Mouse (Mus musculus) hindbrain, embryonic 10.5 days (tissue): Measurements from ENCODE around the gene Gm15448. TPM values are rescaled to one million over a fixed set of nuclear protein-coding genes. Genes with fewer than 3 reads are reported as not detected.
"Not testable (repeated sequence)": the region's sequence is repeated elsewhere in the genome, so short reads cannot be mapped to it uniquely, and the experiment has no call there.

Source experiments
- DNase-seq: peaks from one replicate; pipeline ENCODE4 v3.0.0-alpha.2; 2017; ENCODE audit warnings: low spot score
- H3K27ac ChIP-seq: fragments of 300-500 bp; sonication (generic); 2 replicates; pipeline ENCODE4 v1.5.1; 2016; ENCODE audit warnings: mild to moderate bottlenecking, moderate library complexity
- H3K27me3 ChIP-seq: fragments of 300-500 bp; sonication (generic); 2 replicates; pipeline ENCODE4 v1.6.1; 2016; ENCODE audit warnings: mild to moderate bottlenecking; ENCODE audit not compliant: poor library complexity, insufficient read depth, severe bottlenecking
- H3K36me3 ChIP-seq: fragments of 300-500 bp; sonication (generic); 2 replicates; pipeline ENCODE4 v1.6.1; 2016; ENCODE audit warnings: mild to moderate bottlenecking, moderate library complexity
- H3K4me1 ChIP-seq: fragments of 300-500 bp; sonication (generic); replicated peaks from 2 replicates; pipeline ENCODE4 v1.6.1; 2016; ENCODE audit warnings: mild to moderate bottlenecking
- H3K4me3 ChIP-seq: fragments of 300-500 bp; sonication (generic); 2 replicates; pipeline ENCODE4 v1.5.1; 2016; ENCODE audit warnings: mild to moderate bottlenecking, moderate library complexity
- H3K9me3 ChIP-seq: fragments of 300-500 bp; sonication (generic); 2 replicates; pipeline ENCODE4 v1.6.1; 2016; ENCODE audit warnings: mild to moderate bottlenecking, moderate library complexity
- WGBS: fragments of 180-500 bp; shearing (Covaris S2); methylation state at CpG from one replicate; pipeline ENCODE4 v1.1.7; 2016; 5-methylcytosine and 5-hydroxymethylcytosine counted together
- polyA plus RNA-seq: library from polyadenylated mRNA; unstranded; fragments of >200 nt; fragmentation: Nextera tagmentation; extraction: Ambion mirVana; gene quantifications from 2 replicates; pipeline ENCODE4 v1.2.1, GENCODE M21; 2016

Gene Gm15448
- polyA plus RNA-seq = not detected in 2 replicates

DNA sequence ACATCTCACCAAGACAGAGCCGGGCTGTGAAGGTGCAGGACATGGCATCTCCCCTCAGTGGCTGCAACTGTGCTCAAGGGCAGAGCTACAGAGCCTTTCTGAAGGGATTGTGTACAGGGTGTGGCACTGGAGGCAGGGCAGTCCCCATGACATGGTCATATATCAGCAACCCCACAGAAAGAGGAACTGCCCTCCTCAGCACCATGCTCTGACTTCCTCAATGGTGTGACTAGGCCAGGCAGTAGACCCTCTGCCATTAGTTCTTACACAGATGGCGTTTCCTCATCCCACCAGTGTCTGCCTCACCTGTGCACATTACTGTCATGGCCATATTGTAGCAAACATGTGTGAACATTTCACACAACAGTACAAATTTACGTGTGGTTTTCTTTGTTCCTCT is at the start of gene Gm15448:
Gm15448 (minus strand) TSS at position 89 of the 400 bp plus-strand sequence.
- not testable (repeated sequence) for H3K4me1 ChIP-seq, H3K27ac ChIP-seq, H3K9me3 ChIP-seq, DNase-seq, H3K4me3 ChIP-seq, H3K27me3 ChIP-seq, H3K36me3 ChIP-seq
- WGBS = 48% methylated on average over 1 of the region's 3 CpGs

DNA sequence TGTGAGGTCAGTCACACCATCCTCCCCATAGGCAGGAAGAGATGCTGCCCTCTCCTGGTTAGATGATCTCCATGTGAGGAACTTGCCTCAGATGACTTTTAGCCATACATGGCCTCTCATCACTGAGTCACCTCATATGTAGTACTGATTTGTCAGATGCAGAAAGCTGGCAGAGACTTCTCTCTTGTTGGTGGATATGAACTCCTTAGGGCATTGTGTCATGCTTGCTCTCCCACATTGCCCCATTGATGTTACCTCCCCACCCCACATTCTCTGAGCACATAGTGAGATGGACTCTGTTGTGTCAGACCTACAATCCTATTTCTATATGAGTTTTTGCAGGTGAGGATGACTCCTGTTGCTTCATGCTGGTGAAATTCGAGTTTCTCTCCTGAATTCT is 49.5 kb upstream of the Gm15448 start:
- H3K9me3 ChIP-seq, H3K27ac ChIP-seq, H3K4me3 ChIP-seq, DNase-seq, H3K36me3 ChIP-seq, H3K27me3 ChIP-seq, H3K4me1 ChIP-seq: not testable (repeated sequence)
- no CpG with 5 or more reads among the region's 1 CpGs for WGBS

DNA sequence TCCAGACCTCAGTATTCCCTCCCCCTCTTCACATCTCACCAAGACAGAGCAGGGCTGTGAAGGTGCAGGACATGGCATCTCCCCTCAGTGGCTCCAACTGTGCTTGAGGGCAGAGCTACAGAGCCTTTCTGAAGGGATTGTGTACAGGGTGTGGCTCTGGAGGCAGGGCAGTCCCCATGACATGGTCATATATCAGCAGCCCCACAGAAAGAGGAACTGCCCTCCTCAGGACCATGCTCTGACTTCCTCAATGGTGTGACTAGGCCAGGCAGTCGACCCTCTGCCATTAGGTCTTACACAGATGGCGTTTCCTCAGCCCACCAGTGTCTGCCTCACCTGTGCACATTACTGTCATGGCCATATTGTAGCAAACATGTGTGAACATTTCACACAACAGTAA is 19.5 kb upstream of the Gm15448 start, which contains the start of gene Pira2:
Pira2 (minus strand) TSS at position 101 of the 400 bp plus-strand sequence.
- not testable (repeated sequence) for DNase-seq, H3K27ac ChIP-seq, H3K27me3 ChIP-seq, H3K36me3 ChIP-seq, H3K4me3 ChIP-seq, H3K9me3 ChIP-seq, H3K4me1 ChIP-seq
- no CpG with 5 or more reads among the region's 2 CpGs for WGBS

DNA sequence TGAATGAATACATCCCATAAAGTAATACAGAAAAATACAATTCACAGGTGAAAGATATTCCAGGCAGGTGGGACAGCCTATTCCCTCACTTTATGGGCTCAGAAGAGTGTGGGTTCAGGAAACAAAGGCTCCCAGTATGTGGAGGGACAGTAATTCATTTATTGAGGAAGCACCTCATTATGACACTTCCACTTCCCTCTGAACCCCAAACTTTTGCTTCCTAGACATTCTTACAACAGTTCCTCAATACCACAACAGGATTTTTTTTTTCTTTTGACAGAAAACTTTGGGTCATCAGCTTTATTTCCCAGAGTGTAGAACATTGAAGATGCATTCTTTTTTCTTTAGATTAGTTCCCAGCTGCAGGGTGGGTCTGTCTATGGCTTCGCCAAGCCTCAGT is 12.4 kb upstream of the Gm15448 start:
- DNase-seq, H3K4me1 ChIP-seq, H3K36me3 ChIP-seq, H3K4me3 ChIP-seq, H3K27me3 ChIP-seq, H3K9me3 ChIP-seq, H3K27ac ChIP-seq: not testable (repeated sequence)
- no CpG with 5 or more reads among the region's 1 CpGs for WGBS

DNA sequence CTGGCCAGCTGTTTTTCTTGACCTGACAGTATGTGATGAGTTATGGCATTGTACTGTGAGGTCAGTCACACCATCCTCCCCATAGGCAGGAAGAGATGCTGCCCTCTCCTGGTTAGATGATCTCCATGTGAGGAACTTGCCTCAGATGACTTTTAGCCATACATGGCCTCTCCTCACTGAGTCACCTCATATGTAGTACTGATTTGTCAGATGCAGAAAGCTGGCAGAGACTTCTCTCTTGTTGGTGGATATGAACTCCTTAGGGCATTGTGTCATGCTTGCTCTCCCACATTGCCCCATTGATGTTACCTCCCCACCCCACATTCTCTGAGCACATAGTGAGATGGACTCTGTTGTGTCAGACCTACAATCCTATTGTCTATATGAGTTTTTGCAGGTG is 5.1 kb upstream of the Gm15448 start:
- H3K4me1 ChIP-seq, H3K36me3 ChIP-seq, H3K27me3 ChIP-seq, H3K9me3 ChIP-seq, H3K4me3 ChIP-seq, H3K27ac ChIP-seq, DNase-seq: not testable (repeated sequence)

DNA sequence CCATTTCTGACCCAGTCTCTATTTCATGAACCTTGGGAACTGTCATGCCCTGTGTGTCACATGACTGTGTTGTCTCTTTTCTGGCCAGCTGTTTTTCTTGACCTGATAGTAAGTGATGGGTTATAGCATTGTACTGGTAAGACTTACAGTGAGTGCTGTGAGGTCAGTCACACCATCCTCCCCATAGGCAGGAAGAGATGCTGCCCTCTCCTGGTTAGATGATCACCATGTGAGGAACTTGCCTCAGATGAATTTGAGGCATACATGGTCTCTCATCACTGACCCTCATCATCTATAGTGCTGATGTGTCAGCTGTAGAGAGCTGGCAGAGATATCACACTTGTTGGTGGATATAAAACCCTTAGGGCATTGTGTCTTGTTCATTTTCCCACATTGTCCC is 13.6 kb downstream of the Gm15448 start:
- DNase-seq, H3K9me3 ChIP-seq, H3K4me3 ChIP-seq, H3K36me3 ChIP-seq, H3K4me1 ChIP-seq, H3K27me3 ChIP-seq, H3K27ac ChIP-seq: not testable (repeated sequence)

DNA sequence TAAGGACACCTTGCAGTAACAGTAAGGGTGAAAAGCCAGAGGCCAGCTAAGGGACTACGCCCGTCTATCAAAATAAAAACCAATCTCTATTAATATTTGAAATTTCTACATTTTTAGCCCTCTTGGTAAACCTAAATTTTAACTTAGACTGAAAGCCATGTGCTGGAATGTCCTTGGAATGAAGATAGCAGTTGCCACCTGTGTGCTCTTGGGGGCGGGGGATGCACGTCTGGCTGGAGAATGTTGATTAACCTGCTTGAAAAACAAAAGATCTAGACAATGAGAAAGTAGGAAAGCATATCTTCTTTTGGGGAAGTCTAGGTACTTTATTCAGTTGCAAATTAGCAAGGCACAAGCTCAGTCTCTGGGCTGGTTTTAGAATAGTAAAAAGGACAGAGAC is 22.6 kb downstream of the Gm15448 start:
- DNase-seq, H3K36me3 ChIP-seq, H3K4me3 ChIP-seq, H3K9me3 ChIP-seq, H3K4me1 ChIP-seq, H3K27ac ChIP-seq, H3K27me3 ChIP-seq: not testable (repeated sequence)
- 88% methylated on average over 4 of the region's 4 CpGs for WGBS

DNA sequence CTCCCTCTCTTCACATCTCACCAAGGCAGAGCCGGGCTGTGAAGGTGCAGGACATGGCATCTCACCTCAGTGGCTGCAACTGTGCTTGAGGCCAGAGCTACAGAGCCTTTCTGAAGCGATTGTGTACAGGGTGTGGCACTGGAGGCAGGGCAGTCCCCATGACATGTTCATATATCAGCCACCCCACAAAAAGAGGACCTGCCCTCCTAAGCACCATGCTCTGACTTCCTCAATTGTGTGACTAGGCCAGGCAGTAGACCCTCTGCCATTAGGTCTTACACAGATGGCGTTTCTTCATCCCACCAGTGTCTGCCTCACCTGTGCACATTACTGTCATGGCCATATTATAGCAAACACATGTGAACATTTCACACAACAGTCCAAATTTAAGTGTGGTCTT is 25.5 kb downstream of the Gm15448 start:
- H3K9me3 ChIP-seq, H3K4me1 ChIP-seq, H3K36me3 ChIP-seq, H3K4me3 ChIP-seq, DNase-seq, H3K27ac ChIP-seq, H3K27me3 ChIP-seq: not testable (repeated sequence)
- WGBS = 84% methylated on average over 3 of the region's 3 CpGs

DNA sequence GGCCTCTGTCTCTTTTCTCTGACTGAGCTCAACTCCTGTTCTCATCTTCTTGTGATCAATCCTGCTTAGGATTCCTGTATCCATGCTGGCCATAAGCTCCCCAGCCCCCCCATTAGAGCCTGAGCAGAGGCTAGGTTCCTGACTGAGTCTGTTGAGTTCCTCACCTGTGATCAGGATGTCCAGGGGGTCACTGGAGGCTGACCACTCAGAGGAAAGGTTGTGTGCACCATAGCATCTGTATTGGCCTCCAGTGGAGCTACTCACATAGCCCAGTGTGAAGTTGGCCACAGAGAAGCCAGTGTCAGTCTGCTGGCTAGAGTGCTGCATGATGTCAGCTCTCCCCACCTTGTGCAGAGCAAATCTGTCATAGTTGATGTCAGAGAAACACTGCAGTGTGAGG is 29.2 kb downstream of the Gm15448 start:
- not testable (repeated sequence) for H3K4me1 ChIP-seq, H3K9me3 ChIP-seq, DNase-seq, H3K27ac ChIP-seq, H3K36me3 ChIP-seq, H3K27me3 ChIP-seq, H3K4me3 ChIP-seq

Other genes starting within 250 kb of the Gm15448 start
- 0.15 and 0.29 TPM in 2 replicates for gene Oscar, start 209.5 kb downstream of the Gm15448 start, polyA plus RNA-seq
- 423 and 441 TPM in 2 replicates for gene Ndufa3, start 208.3 kb downstream of the Gm15448 start, polyA plus RNA-seq
- gene Tfpt, start 195.8 kb downstream of the Gm15448 start, polyA plus RNA-seq = 31.7 and 41.3 TPM in 2 replicates
- gene Prpf31, start 195.7 kb downstream of the Gm15448 start, polyA plus RNA-seq = 148 and 168 TPM in 2 replicates
- gene Cnot3, start 180.4 kb downstream of the Gm15448 start, polyA plus RNA-seq = 79.6 and 80.4 TPM in 2 replicates
- 19.4 and 23.0 TPM in 2 replicates for gene Leng1, start 159.8 kb downstream of the Gm15448 start, polyA plus RNA-seq
- 3.5 and 5.8 TPM in 2 replicates for gene Tmc4, start 148.1 kb downstream of the Gm15448 start, polyA plus RNA-seq
- 269 and 282 TPM in 2 replicates for gene Tsen34, start 132.8 kb downstream of the Gm15448 start, polyA plus RNA-seq
- gene Mboat7, start 132.2 kb downstream of the Gm15448 start, polyA plus RNA-seq = 38.9 and 39.2 TPM in 2 replicates
- 1,151 and 1,302 TPM in 2 replicates for gene Rps9, start 121.7 kb downstream of the Gm15448 start, polyA plus RNA-seq
- gene Pirb, start 105.3 kb downstream of the Gm15448 start, polyA plus RNA-seq = 0.07 and 0.38 TPM in 2 replicates
- gene Pira2, start 19.4 kb upstream of the Gm15448 start, polyA plus RNA-seq = not detected in 2 replicates
- not detected in 2 replicates for gene Gm14548, start 72.4 kb upstream of the Gm15448 start, polyA plus RNA-seq
- gene Lilra6, start 89.8 kb upstream of the Gm15448 start, polyA plus RNA-seq = not detected in 2 replicates
- 1.2 and 1.7 TPM in 2 replicates for gene Lair1, start 237.5 kb upstream of the Gm15448 start, polyA plus RNA-seq